Mouse (Mus musculus) liver, embryonic 11.5 days (tissue): ENCODE results near the gene Pmel. TPM values are rescaled to one million over a fixed set of nuclear protein-coding genes. Genes with fewer than 3 reads are reported as not detected.

Experiments
- ATAC-seq: fragments of 200-750 bp; cut with Nextera tagmentation; replicated peaks from 2 replicates; pipeline ENCODE4 v1.8.0; 2017; ENCODE audit warnings: moderate number of reproducible peaks, mild to moderate bottlenecking, moderate TSS enrichment, moderate library complexity; ENCODE audit not compliant: low FRiP score
- DNase-seq: peaks from one replicate; pipeline ENCODE4 v3.0.0-alpha.2; 2017; ENCODE audit warnings: low spot score
- H3K27ac ChIP-seq: fragments of 300-500 bp; sonication (generic); 2 replicates; pipeline ENCODE4 v1.5.1; 2014; ENCODE audit warnings: mild to moderate bottlenecking, low read depth, low read length, control low read depth
- H3K27me3 ChIP-seq: fragments of 300-500 bp; sonication (generic); replicated peaks from 2 replicates; pipeline ENCODE4 v1.6.1; 2014; ENCODE audit warnings: low read length, mixed read lengths; ENCODE audit not compliant: control insufficient read depth, insufficient read depth
- H3K36me3 ChIP-seq: fragments of 300-500 bp; sonication (generic); 2 replicates; pipeline ENCODE4 v1.6.1; 2014; ENCODE audit warnings: mild to moderate bottlenecking, low read length, moderate library complexity, mixed read lengths; ENCODE audit not compliant: control insufficient read depth, insufficient read depth
- H3K4me1 ChIP-seq: fragments of 300-500 bp; sonication (generic); replicated peaks from 2 replicates; pipeline ENCODE4 v1.6.1; 2014; ENCODE audit warnings: low read length, mixed read lengths; ENCODE audit not compliant: control insufficient read depth, insufficient read depth
- H3K4me2 ChIP-seq: fragments of 300-500 bp; sonication (generic); 2 replicates; pipeline ENCODE4 v1.6.1; 2014; ENCODE audit warnings: mild to moderate bottlenecking, control low read depth, moderate library complexity
- H3K4me3 ChIP-seq: fragments of 300-500 bp; sonication (generic); 2 replicates; pipeline ENCODE4 v1.5.1; 2014; ENCODE audit warnings: low read depth, low read length, control low read depth
- H3K9ac ChIP-seq: fragments of 300-500 bp; sonication (generic); 2 replicates; pipeline ENCODE4 v1.6.1; 2014; ENCODE audit warnings: low read depth, low read length, control low read depth
- H3K9me3 ChIP-seq: fragments of 300-500 bp; sonication (generic); 2 replicates; pipeline ENCODE4 v1.6.1; 2016; ENCODE audit warnings: low read length, inconsistent platforms, mixed read lengths; ENCODE audit not compliant: control insufficient read depth
- WGBS: fragments of 180-500 bp; shearing (Covaris S2); extraction: QIAGEN DNeasy Blood & Tissue Kit; methylation state at CpG from one replicate; pipeline ENCODE4 v1.1.7; 2014; 5-methylcytosine and 5-hydroxymethylcytosine counted together
- polyA plus RNA-seq: library from polyadenylated mRNA; unstranded; fragments of >200 nt; fragmentation: Nextera tagmentation; extraction: Ambion mirVana; gene quantifications from 2 replicates; pipeline ENCODE4 v1.2.1, GENCODE M21; 2014

Gene Pmel
- 0.83 and 0.85 TPM in 2 replicates for polyA plus RNA-seq

GRCm38 (mm10) chr10:128703895-128704294 lies at the start of gene Pmel:
Pmel (plus strand) TSS chr10:128704195.
- DNase-seq (no peak), ATAC-seq (no peak)
- WGBS = 20% methylated on average over 4 of the region's 4 CpGs
- Histone ChIP-seq H3K9me3 (no peaks in the 10 kb centered on the region), H3K9ac (peak within 1 kb of the TSS; percentile 95), H3K36me3 (peaks cover 22% of the 10 kb centered on the region), H3K27me3 (no peaks in the 10 kb centered on the region), H3K4me1 (peaks cover 21% of the 10 kb centered on the region), H3K4me2 (peak within 1 kb of the TSS; percentile 79), H3K4me3 (peak within 1 kb of the TSS; percentile 82), H3K27ac (peak within 1 kb of the TSS; percentile 95)

GRCm38 (mm10) chr10:128655254-128655653 lies 48.7 kb upstream of the Pmel start:
- no peak overlapping the region for H3K27ac ChIP-seq
- DNase-seq (no peak), ATAC-seq (peak; percentile 71)
- no peak overlapping the region for H3K4me3 ChIP-seq
- peaks cover 4% of the 10 kb centered on the region; the same call in 1 of the 2 replicates for H3K4me1 ChIP-seq
- no peak overlapping the region for H3K9ac ChIP-seq
- 52% methylated on average over 3 of the region's 3 CpGs for WGBS
- no peaks in the 10 kb centered on the region for H3K9me3 ChIP-seq
- no peaks in the 10 kb centered on the region for H3K27me3 ChIP-seq
- H3K4me2 ChIP-seq = no peak overlapping the region
- no peaks in the 10 kb centered on the region for H3K36me3 ChIP-seq

- WGBS = 84% methylated on average over 1 of the region's 1 CpGs
- no peak for DNase-seq
- H3K27ac ChIP-seq = no peak overlapping the region
- H3K27me3 ChIP-seq = no peaks in the 10 kb centered on the region
- H3K4me3 ChIP-seq = no peak overlapping the region
- H3K4me1 ChIP-seq = peaks cover 4% of the 10 kb centered on the region; the same call in 1 of the 2 replicates
- no peak overlapping the region for H3K9ac ChIP-seq
- no peaks in the 10 kb centered on the region for H3K9me3 ChIP-seq
- H3K36me3 ChIP-seq = no peaks in the 10 kb centered on the region
- no peak overlapping the region for H3K4me2 ChIP-seq
- no peak for ATAC-seq
Observed at GRCm38 (mm10) chr10:128656731-128657130, 47.3 kb upstream of the Pmel start.

- WGBS = 55% methylated on average over 9 of the region's 9 CpGs
- Histone ChIP-seq H3K9ac (no peak overlapping the region), H3K27me3 (no peaks in the 10 kb centered on the region), H3K36me3 (no peaks in the 10 kb centered on the region), H3K4me3 (no peak overlapping the region), H3K27ac (no peak overlapping the region), H3K4me1 (peaks cover 4% of the 10 kb centered on the region; the same call in 1 of the 2 replicates), H3K4me2 (no peak overlapping the region), H3K9me3 (no peaks in the 10 kb centered on the region)
- DNase-seq (no peak), ATAC-seq (no peak)
Observed at GRCm38 (mm10) chr10:128657844-128658243, 46.2 kb upstream of the Pmel start.

DNA sequence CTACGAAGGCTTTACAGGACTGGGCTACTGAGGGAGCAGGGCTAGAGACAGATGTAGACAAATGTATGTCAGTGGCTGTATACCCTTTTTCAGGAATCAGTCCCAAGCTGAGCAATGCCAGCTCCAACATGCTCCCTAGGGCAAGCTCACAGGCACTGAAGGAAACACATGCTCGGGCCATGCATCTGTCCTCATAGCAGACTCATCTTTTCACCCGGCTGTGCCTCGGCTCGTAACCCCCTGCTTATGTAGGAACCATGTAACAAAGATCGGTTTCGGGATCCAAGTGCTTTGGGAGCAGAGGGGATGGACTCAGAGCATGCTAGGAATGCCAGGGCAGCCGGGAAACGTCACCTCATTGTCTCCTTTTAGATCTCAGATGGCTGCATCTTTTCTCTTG lies 44.5 kb upstream of the Pmel start:
- no peaks in the 10 kb centered on the region for H3K27me3 ChIP-seq
- no peak overlapping the region for H3K4me2 ChIP-seq
- H3K27ac ChIP-seq = no peak overlapping the region
- WGBS = 58% methylated on average over 9 of the region's 9 CpGs
- H3K9me3 ChIP-seq = no peaks in the 10 kb centered on the region
- no peak overlapping the region for H3K4me3 ChIP-seq
- H3K4me1 ChIP-seq = peaks cover 8% of the 10 kb centered on the region; the same call in 1 of the 2 replicates
- ATAC-seq (no peak), DNase-seq (no peak)
- H3K9ac ChIP-seq = no peak overlapping the region
- no peaks in the 10 kb centered on the region for H3K36me3 ChIP-seq

DNA sequence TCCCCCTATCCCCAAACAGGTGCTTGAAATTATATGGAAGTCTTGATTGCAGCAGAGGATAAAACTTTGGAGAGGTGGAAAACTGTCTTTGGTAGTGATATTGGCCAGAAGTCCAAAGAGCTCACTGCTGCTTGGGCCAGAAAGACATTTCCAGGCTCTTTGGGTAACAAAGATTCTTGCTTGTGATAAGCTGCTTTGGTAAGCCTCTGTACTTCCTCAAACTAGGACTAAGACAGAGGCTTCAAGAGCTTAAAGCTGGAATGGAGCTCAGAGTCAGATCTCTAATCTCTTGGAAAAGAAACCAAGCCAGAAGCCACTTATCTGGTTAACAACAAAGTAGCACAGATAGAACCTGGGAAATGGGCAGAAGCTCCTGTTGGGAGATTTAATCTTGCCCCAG lies 41.5 kb upstream of the Pmel start:
- Histone ChIP-seq H3K4me3 (no peak overlapping the region), H3K27ac (no peak overlapping the region), H3K4me1 (0 out of 2 replicates have a peak, but pooled peaks cover 6% of the 10 kb centered on the region), H3K4me2 (no peak overlapping the region), H3K36me3 (no peaks in the 10 kb centered on the region), H3K9me3 (no peaks in the 10 kb centered on the region), H3K9ac (no peak overlapping the region), H3K27me3 (no peaks in the 10 kb centered on the region)
- no peak for DNase-seq
- ATAC-seq = no peak

DNA sequence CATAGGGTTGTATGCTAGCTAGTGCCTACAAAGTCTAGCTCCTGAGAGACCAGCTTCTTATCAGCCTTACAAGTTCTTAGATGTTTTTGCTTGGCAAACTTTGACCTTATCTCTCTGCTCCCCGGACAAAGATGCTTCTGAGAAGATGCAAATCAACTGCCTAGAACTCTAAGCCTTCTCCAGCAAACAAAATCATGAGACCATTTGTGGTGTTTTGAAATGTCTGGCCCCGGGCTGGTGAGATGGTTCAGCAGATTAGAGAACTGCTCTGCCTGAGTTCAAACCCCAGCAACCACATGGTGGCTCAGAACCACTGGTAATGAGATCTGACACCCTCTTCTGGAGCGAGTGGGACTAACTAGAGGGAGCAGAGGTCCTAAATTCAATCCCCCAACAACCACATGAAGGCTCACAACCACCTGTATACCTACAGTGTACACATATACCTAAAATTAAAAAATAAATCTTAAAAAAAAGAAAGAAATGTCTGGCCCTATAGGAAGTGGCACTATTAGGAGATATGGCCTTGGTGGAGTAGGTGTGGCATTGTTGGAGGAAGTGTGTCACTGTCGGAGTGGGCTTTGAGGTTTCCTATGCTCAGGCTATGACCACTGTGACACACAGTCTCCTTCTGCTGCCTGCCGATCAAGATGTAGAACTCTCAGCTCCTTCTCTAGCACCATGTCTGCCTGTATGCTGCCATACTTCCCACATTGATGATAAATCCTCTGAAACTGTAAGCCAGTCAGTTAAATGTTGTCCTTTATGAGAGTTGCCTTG lies 40.4 kb upstream of the Pmel start:
- Histone ChIP-seq H3K36me3 (no peaks in the 10 kb centered on the region), H3K4me2 (no peak overlapping the region), H3K9me3 (no peaks in the 10 kb centered on the region), H3K4me3 (no peak overlapping the region), H3K9ac (no peak overlapping the region), H3K4me1 (0 out of 2 replicates have a peak, but pooled peaks cover 6% of the 10 kb centered on the region), H3K27me3 (0 out of 2 replicates have a peak, but pooled peaks cover 4% of the 10 kb centered on the region), H3K27ac (no peak overlapping the region)
- ATAC-seq (no peak), DNase-seq (no peak)
- 36% methylated on average over 5 of the region's 5 CpGs for WGBS

- H3K4me2 ChIP-seq = no peak overlapping the region
- WGBS = 51% methylated on average over 3 of the region's 3 CpGs
- no peaks in the 10 kb centered on the region for H3K9me3 ChIP-seq
- H3K9ac ChIP-seq = no peak overlapping the region
- H3K27ac ChIP-seq = no peak overlapping the region
- ATAC-seq = peak; percentile 85
- no peaks in the 10 kb centered on the region for H3K36me3 ChIP-seq
- no peak for DNase-seq
- peaks cover 11% of the 10 kb centered on the region; the same call in 1 of the 2 replicates for H3K27me3 ChIP-seq
- peaks cover 10% of the 10 kb centered on the region; the same call in 1 of the 2 replicates for H3K4me1 ChIP-seq
- H3K4me3 ChIP-seq = no peak overlapping the region
Observed at GRCm38 (mm10) chr10:128664808-128665207, 39.2 kb upstream of the Pmel start.

DNA sequence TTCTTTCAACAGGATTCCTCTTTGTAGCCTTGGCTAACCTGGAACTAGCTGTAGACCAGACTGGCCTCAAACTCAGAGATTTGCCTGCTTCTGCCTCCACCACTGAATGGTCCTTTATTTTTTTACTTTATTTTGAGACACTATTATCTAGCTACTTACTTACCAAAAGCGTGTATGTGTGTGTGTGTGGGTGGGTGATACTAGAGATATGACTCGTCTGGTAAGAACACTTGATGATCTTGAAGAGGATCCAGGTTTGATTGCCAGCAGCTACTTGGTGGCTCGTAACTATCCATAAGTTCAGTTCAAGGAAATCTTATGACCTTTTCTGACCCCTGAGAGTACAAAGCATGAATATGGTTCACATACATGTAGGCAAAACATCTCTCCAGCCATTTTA lies 38.7 kb upstream of the Pmel start:
- Histone ChIP-seq H3K27me3 (peaks cover 11% of the 10 kb centered on the region; the same call in 1 of the 2 replicates), H3K4me2 (peak overlapping the region; percentile 13; the same call in 1 of the 2 replicates), H3K27ac (no peak overlapping the region), H3K4me3 (no peak overlapping the region), H3K9ac (no peak overlapping the region), H3K36me3 (no peaks in the 10 kb centered on the region), H3K4me1 (peaks cover 10% of the 10 kb centered on the region; the same call in 1 of the 2 replicates), H3K9me3 (no peaks in the 10 kb centered on the region)
- no peak for DNase-seq
- 50% methylated on average over 3 of the region's 3 CpGs for WGBS
- peak; percentile 50 for ATAC-seq
